Mouse (Mus musculus): ENCODE data around the gene Trappc10. TPM values are rescaled to one million over a fixed set of nuclear protein-coding genes. Genes with fewer than 3 reads are reported as not detected.

Trappc10 gene
- polyA plus RNA-seq, 1 experiment from 2014 or later = 11.5 TPM

DNA sequence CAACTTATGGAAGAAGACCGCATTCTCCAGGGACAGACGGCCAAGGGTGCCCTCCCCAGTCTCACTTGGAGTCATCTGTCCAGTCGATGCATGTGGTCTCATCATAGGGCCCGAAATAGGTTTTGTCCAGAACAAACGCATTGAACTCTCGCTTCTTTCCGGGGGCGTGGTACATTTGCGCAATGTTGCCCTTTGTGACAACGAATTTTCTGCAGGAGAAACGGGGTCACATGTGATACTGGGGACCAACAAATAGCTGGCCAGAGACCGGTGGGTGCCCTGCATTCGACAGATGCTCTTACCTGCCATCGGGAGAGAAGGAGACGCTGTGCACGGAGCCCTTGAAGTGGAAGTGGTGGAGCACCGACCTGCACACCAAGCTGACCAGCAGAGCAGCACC, 62.1 kb downstream of the Trappc10 start:
- no peak overlapping the region for H3K4me3 ChIP-seq
- H3K9me3 ChIP-seq = no peaks in the 10 kb centered on the region
- DNase-seq (ENCODE audit: low spot score) = no peak
- peaks cover 19% of the 10 kb centered on the region for H3K4me1 ChIP-seq (replicated peaks)
- no peak overlapping the region for H3K27ac ChIP-seq
- H3K27me3 ChIP-seq (ENCODE audit: insufficient read depth, poor library complexity, severe bottlenecking) = no peaks in the 10 kb centered on the region
- H3K36me3 ChIP-seq = peaks cover 65% of the 10 kb centered on the region
- 95% methylated on average over 17 of the region's 17 CpGs for WGBS

DNA sequence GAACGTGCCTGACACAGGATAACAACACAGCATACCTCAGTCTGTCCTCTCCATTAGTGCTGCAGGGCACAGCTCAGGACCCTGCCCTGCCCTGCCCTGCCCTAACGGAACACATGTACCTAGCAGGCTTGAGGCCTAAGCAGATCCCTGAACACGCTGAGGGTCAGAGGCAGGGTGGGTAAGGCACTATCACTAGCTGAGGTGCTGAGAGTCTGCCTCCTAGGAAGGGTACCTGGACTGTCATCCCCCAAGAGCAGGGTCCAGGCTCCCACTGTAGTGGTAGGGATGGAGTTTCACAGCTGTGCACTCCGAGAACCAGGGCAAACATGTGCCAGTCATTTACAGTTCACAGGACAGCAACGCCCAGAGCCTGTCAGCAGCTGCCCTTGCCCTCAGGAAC, 70.0 kb downstream of the Trappc10 start:
- peaks cover 88% of the 10 kb centered on the region for H3K36me3 ChIP-seq
- WGBS = 92% methylated on average over 5 of the region's 5 CpGs

DNA sequence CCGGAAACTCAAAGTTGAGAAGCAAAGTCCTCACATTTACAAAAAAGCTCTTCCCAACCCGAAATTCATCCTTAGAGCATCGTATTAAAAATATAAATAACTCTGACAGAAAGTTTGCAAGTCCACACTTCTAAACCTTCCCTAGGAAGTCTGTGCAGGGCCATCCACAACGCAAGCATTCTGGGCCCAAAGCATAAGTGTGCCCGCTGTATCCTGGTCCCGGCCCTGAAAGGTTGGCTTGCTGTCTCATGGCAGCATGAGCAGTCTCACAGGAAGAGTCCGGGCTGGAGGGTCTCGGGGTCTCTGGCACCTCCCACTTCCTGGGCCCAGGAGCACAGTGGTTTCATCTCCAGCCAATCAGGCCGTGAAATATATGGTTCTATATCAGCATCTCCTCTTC, 72.9 kb downstream of the Trappc10 start:
- Histone ChIP-seq H3K27ac (no peak overlapping the region), H3K36me3 (peaks cover 73% of the 10 kb centered on the region), H3K4me1 (replicated peaks) (peaks cover 21% of the 10 kb centered on the region), H3K27me3 (ENCODE audit: insufficient read depth, poor library complexity, severe bottlenecking) (no peaks in the 10 kb centered on the region), H3K9me3 (no peaks in the 10 kb centered on the region), H3K4me3 (no peak overlapping the region)
- DNase-seq (ENCODE audit: low spot score) = no peak
- 90% methylated on average over 9 of the region's 9 CpGs for WGBS

More for the DNA sequence above, 70.0 kb downstream of the Trappc10 start:
- Histone ChIP-seq H3K4me1 (replicated peaks) (peaks cover 9% of the 10 kb centered on the region), H3K4me3 (no peak overlapping the region), H3K27me3 (ENCODE audit: insufficient read depth, poor library complexity, severe bottlenecking) (no peaks in the 10 kb centered on the region), H3K9me3 (no peaks in the 10 kb centered on the region), H3K27ac (no peak overlapping the region)
- DNase-seq (ENCODE audit: low spot score) = no peak

DNA sequence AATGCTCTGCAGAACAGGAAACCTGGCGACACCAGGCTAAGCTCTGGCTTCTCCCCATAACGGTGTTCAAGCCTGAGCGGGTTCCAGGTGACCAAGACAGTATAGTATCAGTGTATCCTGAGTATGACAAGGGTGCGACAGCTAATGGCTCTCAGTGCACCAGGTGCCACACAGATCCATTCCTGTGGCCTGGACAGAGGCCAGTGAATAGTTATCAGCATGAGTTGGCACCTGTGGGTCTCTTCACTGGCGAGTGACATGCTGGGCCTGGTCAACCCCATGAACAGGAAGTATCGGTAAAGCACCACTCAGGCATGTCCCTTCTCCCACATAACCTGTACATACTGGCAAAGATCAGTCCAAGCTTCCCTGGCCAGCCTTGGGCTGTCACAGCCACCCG, 73.4 kb downstream of the Trappc10 start:
- WGBS = 93% methylated on average over 7 of the region's 7 CpGs
- H3K36me3 ChIP-seq = peaks cover 73% of the 10 kb centered on the region

DNA sequence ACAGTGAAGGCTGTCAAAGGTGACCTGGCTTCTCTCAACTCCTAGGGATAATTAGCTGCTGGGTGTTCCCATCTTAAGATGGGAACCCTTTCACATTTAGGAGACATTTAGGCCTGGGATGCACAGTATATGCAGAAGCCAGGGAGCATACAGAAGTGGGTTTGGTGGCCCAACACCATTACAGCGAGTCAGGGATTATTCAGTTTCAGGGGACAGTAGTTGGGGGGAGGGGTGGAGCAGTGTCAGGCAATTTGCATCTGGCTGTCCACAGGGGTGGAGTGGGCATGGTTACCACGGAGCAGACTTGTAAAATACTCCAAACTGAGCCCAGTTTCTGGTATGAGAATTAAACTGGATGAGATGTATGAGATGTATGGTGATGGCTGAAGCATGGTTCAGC, 74.0 kb downstream of the Trappc10 start:
- no peak overlapping the region; the same call in 1 of the 2 replicates for H3K27ac ChIP-seq
- peaks cover 73% of the 10 kb centered on the region for H3K36me3 ChIP-seq
- no peaks in the 10 kb centered on the region for H3K9me3 ChIP-seq
- no peak overlapping the region for H3K4me3 ChIP-seq
- 52% methylated on average over 2 of the region's 2 CpGs for WGBS
- DNase-seq (ENCODE audit: low spot score) = no peak
- H3K4me1 ChIP-seq (replicated peaks) = peaks cover 21% of the 10 kb centered on the region
- no peaks in the 10 kb centered on the region for H3K27me3 ChIP-seq (ENCODE audit: insufficient read depth, poor library complexity, severe bottlenecking)

More for the DNA sequence above, 73.4 kb downstream of the Trappc10 start:
- Histone ChIP-seq H3K27me3 (ENCODE audit: insufficient read depth, poor library complexity, severe bottlenecking) (no peaks in the 10 kb centered on the region), H3K9me3 (no peaks in the 10 kb centered on the region), H3K4me3 (no peak overlapping the region), H3K27ac (no peak overlapping the region), H3K4me1 (replicated peaks) (peaks cover 21% of the 10 kb centered on the region)
- no peak for DNase-seq (ENCODE audit: low spot score)

DNA sequence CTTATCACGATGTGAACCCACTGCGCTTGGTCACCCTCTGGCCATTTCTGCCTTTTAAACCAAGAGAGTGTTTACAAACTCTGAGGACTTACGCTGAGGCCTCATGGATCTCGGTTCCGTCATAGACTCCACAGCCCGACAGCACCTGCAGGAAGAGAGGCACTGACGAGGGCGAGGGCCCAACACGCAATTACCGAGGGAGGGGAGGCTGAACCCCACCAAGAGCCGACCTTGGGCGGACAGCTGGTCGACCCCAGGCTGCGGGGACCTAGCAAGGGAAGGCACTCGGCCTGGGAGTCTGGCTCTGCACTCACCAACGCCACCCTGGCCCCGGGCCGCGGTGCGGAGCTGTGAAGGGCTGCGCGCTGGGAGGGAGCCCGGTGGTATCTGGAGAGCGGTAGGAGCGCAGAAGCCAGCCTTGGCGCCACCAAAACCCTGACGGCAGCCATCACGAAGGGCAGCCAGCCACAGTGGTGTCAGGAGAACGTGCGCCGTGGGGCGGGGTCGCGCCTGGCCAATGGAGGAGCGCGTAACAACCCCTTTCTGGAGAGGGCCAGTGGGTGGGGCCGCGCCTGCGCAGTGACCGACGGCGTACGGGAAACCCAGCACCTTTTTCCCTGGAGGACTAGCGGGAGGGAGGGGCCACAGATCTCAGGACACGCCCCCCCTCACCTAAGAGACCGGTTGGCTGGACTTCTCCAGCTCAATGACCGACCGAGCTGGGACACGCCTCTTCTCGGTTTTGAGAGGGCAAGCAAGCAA, 75.0 kb downstream of the Trappc10 start, which contains the start of gene D10Jhu81e:
Gene D10Jhu81e, minus strand, starts transcription at position 502 of the 762 bp plus-strand sequence.
- H3K36me3 ChIP-seq = peaks cover 73% of the 10 kb centered on the region
- DNase-seq (ENCODE audit: low spot score) = peak; percentile 99
- 2% methylated on average over 50 of the region's 50 CpGs for WGBS
- no peaks in the 10 kb centered on the region for H3K9me3 ChIP-seq
- peak within 1 kb of the TSS; percentile 91 for H3K27ac ChIP-seq
- peak within 1 kb of the TSS; percentile 89 for H3K4me3 ChIP-seq
- H3K4me1 ChIP-seq (replicated peaks) = peaks cover 21% of the 10 kb centered on the region
- H3K27me3 ChIP-seq (ENCODE audit: insufficient read depth, poor library complexity, severe bottlenecking) = no peaks in the 10 kb centered on the region

DNA sequence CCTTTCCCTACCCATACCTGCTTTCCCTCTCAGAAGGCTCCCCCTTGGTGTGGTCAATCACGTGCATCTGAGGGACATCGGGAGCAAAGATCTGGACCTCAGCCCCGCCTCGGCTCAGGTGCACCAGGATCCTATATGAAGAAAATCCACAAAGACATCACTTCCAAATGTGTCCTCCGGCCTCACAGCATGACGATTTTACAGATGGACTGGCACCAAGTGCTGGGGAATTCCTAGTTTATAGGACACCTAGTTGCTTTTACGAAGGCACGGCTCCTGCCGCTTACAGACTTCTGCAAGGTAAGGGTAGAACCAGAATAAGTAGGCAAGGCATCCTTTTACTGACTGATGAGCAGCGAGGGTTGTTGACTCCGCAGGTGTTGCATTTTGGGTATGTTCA, 75.6 kb downstream of the Trappc10 start:
- Histone ChIP-seq H3K27ac (peak overlapping the region; percentile 91), H3K36me3 (peaks cover 69% of the 10 kb centered on the region)
- 88% methylated on average over 11 of the region's 11 CpGs for WGBS

DNA sequence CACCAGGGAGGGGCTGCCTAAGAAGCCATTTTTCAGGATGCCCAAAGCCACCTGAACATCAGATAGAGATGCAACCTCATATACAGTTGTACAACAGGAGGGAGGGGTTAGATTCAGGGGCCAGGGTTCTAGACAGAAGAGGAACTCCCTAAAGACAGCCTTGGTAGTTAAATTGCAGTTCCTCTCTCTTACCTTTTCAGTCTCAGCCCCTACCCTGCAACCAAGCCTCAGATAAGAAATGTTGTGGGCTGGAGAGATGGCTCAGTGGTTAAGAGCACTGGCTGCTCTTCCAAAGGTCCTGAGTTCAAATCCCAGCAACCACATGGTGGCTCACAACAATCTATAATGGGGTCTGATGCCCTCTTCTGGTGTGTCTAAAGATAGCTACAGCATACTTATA, 76.7 kb downstream of the Trappc10 start:
- DNase-seq (ENCODE audit: low spot score) = no peak

More for the DNA sequence above, 75.6 kb downstream of the Trappc10 start:
- H3K9me3 ChIP-seq = no peaks in the 10 kb centered on the region
- DNase-seq (ENCODE audit: low spot score) = no peak
- peak overlapping the region; percentile 89 for H3K4me3 ChIP-seq
- H3K4me1 ChIP-seq (replicated peaks) = peaks cover 21% of the 10 kb centered on the region
- H3K27me3 ChIP-seq (ENCODE audit: insufficient read depth, poor library complexity, severe bottlenecking) = no peaks in the 10 kb centered on the region

DNA sequence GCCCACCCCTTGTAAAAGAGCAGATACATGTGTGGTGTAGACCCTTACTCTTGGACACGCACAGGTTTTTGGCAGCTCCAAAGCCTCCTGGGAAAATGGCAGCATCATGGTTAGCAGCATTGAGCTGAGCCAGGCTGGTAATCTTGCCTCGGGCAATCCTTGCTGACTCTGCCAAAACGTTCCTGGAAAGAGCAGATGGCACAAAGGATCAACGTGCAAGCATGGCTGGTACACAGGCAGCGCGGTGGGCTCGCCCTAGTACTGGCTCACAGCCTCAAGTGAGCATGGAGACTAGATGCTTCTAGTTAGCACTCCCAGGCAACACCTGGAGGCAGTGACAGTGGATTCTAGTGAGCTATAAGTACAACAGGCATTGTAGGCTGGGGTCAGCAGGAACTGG, 77.1 kb downstream of the Trappc10 start:
- no peaks in the 10 kb centered on the region for H3K9me3 ChIP-seq
- H3K4me1 ChIP-seq (replicated peaks) = peaks cover 21% of the 10 kb centered on the region
- H3K27me3 ChIP-seq (ENCODE audit: insufficient read depth, poor library complexity, severe bottlenecking) = no peaks in the 10 kb centered on the region
- no peak overlapping the region for H3K27ac ChIP-seq
- DNase-seq (ENCODE audit: low spot score) = no peak
- 89% methylated on average over 7 of the region's 7 CpGs for WGBS
- peaks cover 69% of the 10 kb centered on the region for H3K36me3 ChIP-seq
- no peak overlapping the region for H3K4me3 ChIP-seq

More for the DNA sequence above, 76.7 kb downstream of the Trappc10 start:
- Histone ChIP-seq H3K36me3 (peaks cover 69% of the 10 kb centered on the region), H3K9me3 (no peaks in the 10 kb centered on the region), H3K4me3 (no peak overlapping the region), H3K27me3 (ENCODE audit: insufficient read depth, poor library complexity, severe bottlenecking) (no peaks in the 10 kb centered on the region), H3K4me1 (replicated peaks) (peaks cover 21% of the 10 kb centered on the region), H3K27ac (no peak overlapping the region)

DNA sequence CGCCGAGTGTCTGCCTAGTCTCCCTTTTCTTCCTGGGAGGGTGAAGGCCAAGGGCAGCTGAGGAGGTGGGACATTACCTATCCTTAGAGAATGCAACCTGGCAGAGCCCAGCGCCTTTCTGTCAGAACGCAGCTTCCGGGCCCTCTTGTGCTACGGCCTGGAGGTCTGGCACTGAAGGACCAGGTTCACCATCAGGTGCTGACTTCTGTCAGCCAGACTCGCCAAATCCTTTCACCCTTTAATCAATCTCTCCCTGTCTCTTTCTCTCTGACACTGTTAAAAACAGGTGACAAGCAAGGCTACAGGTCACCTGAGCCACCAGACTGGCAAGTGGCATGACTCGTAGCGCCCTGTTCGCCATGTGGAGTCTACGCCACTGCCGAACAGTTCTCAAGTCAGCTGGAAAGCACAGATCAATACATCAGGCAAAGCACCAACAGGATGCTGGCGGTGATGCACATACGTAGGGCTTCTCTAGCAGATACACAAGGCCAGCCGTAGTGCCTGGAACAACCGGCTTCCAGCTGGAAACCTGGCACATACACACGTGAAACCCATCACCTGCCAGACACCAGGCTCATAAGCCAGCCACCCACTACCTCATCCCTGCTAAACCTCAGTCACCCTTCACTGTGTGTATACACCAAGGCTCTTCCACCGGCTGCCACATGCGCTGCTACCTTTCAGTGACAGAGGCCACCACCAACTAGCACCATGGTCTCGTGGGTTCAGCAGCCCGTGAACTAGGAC, 79.0 kb downstream of the Trappc10 start:
- WGBS = 92% methylated on average over 21 of the region's 21 CpGs
- no peak for DNase-seq (ENCODE audit: low spot score)
- no peaks in the 10 kb centered on the region for H3K9me3 ChIP-seq
- peaks cover 70% of the 10 kb centered on the region for H3K36me3 ChIP-seq
- H3K27ac ChIP-seq = no peak overlapping the region
- peaks cover 21% of the 10 kb centered on the region for H3K4me1 ChIP-seq (replicated peaks)
- H3K4me3 ChIP-seq = no peak overlapping the region
- no peaks in the 10 kb centered on the region for H3K27me3 ChIP-seq (ENCODE audit: insufficient read depth, poor library complexity, severe bottlenecking)

DNA sequence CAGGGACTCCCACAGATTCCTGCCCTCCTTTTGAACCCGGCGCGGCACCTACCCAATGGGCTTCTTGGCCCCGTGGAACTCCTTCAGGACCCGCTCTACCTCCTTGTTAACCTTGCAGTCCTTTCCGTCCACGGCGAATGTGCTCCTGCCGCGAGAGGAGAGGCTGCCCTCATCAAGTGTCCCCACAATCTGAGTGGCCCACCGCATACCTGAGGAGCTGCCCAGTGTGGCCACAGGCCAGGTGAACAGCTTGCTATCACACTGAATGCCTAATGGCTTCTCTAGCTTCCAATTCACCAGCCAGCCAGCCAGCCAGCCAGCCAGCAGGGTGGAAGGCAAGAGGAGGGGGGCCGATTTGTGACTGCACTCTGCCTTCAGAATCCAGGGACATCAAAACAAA, 79.7 kb downstream of the Trappc10 start:
- Histone ChIP-seq H3K36me3 (peaks cover 71% of the 10 kb centered on the region), H3K4me3 (no peak overlapping the region), H3K27ac (no peak overlapping the region), H3K9me3 (no peaks in the 10 kb centered on the region), H3K4me1 (replicated peaks) (peaks cover 16% of the 10 kb centered on the region), H3K27me3 (ENCODE audit: insufficient read depth, poor library complexity, severe bottlenecking) (no peaks in the 10 kb centered on the region)
- WGBS = 90% methylated on average over 12 of the region's 12 CpGs
- no peak for DNase-seq (ENCODE audit: low spot score)

DNA sequence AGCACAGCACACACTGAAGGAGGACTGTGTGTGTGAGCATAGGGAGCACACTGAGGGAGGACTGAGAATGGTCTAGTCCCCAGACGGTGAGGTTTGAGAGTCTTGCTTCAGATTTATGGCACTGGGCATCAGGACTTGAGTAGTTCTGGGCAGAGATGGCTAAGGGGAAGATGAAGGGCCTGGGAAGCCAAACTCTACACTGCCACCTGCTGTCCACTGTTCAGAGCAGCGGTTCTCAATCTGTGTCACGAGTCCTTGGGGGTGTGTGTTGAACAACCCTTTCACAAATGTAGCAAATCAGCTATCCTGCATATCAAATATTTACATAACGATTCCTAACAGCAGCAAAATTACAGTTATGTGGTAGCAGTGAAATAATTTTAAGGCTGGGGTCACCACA, 80.5 kb downstream of the Trappc10 start:
- Histone ChIP-seq H3K27me3 (ENCODE audit: insufficient read depth, poor library complexity, severe bottlenecking) (no peaks in the 10 kb centered on the region), H3K4me3 (no peak overlapping the region), H3K9me3 (no peaks in the 10 kb centered on the region), H3K4me1 (replicated peaks) (peaks cover 16% of the 10 kb centered on the region), H3K36me3 (peaks cover 71% of the 10 kb centered on the region), H3K27ac (no peak overlapping the region)
- 35% methylated on average over 4 of the region's 4 CpGs for WGBS
- peak; percentile 50 for DNase-seq (ENCODE audit: low spot score)

DNA sequence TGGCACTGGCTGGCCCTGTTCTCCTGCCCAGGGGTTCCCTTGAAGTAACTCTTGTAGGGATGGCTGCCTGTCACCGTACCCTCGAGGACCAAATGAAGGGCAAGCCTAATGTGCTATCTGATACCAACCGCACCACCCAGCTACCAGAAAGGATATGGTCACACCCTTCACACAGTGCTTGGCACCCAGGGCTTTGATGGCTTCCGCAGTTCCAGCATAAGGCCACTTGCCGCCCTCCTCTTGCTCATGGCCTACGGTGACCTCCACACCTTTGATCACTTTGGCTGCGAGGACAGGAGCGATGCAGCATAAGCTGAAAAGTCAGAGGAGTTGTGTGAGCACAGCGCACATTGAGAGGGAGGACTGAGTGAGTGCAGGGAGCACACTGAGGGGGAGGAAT, 81.2 kb downstream of the Trappc10 start:
- Histone ChIP-seq H3K4me1 (replicated peaks) (peaks cover 9% of the 10 kb centered on the region), H3K36me3 (peaks cover 71% of the 10 kb centered on the region), H3K9me3 (no peaks in the 10 kb centered on the region), H3K4me3 (no peak overlapping the region), H3K27me3 (ENCODE audit: insufficient read depth, poor library complexity, severe bottlenecking) (no peaks in the 10 kb centered on the region), H3K27ac (no peak overlapping the region)
- DNase-seq (ENCODE audit: low spot score) = no peak
- 94% methylated on average over 9 of the region's 9 CpGs for WGBS

Data from hindbrain, embryonic 10.5 days (tissue).